Mouse (Mus musculus): ENCODE measurements around the gene Ipo7.
A peak's percentile ranks its signal among the peaks of the same experiment; 100 is the strongest.
"Not testable (repeated sequence)": the region's sequence is repeated elsewhere in the genome, so short reads cannot be mapped to it uniquely, and the experiment has no call there.

The Ipo7 gene

GRCm38 (mm10) chr7:110018117-110018630 lies at the start of gene Ipo7:
Gene Ipo7, plus strand, starts transcription at chr7:110018274.
- DNase-seq (ENCODE audit: low read depth), result peak; percentile 86

DNA sequence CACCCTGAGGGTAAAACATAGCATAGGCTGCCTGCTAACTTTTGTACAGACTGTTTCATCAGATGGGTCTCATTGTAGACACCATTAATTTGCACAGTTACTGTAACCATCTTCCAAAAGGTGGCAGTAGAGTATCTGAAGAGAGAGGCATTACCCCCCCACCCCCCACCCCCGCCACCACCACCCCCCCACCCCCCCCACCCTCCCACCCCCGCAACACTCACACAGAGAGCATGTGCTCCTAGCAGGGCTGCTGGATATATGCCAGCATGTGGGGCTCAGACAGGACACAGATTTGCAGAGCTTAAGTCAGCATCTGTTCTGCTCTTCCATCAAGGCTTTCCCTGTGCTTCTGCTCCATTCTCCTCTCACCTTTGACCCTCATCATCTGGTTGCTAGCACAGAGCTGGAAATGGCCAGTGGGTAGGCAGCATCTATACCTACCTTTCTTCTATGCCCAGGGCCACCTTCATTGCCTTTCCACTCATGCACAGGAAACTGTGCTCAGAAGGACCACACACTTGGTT lies 49.1 kb upstream of the Ipo7 start:
- peak; percentile 28 for DNase-seq (ENCODE audit: low read depth)

DNA sequence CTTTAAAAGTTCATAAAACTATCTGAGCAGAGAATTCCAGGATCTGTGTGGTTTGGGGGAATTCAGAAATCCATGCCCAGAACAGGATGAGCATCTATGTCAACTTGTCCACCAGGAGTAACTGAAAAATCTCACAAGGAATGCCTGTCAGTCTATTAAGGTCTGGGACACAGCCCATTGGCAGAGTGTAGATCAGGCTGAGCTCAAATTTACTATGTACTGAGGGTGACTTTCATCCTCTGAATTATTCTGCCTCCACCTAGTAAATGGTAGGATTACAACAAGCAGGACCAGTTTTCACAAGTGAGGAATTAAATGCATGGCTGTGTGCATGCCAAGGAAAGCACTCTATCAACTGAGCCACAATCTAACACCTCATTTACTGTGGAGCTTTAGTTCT lies 48.5 kb upstream of the Ipo7 start:
- no peak for DNase-seq (ENCODE audit: low read depth)

DNA sequence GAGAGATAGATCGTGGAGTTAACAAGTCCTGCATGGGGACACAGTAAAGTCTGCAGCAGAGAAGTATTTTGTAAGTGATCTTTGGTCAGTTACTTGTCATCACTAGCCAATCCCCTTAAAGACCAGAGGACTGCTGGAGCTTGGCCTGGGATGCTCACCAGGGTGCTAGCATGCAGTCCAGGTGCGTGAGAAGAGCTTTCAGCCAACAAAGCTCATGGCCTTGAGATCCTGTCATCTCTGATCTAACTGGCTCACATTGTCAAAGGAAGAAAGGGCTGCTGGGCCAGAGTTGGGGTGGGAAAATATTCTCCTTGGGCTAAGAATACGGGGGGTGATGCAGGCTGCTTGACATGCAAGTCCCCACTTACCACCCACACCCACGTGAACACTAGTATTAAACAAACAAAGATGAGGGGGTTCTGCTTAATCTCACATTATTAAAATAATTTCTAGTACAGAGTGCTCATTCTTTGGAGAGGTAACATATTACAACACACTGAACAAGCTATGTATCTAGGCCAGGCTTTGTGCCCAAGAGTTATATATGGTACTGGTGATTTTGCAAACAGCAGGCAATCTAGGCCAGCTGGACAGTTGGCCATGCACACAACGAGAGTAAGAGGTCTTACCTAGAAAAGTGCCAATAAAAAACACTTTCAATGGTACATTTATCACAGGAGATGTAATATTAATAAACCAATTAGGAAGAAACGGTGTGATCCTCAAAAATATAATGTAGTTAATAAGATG lies 41.9 kb upstream of the Ipo7 start:
- DNase-seq (ENCODE audit: low read depth), result no peak

DNA sequence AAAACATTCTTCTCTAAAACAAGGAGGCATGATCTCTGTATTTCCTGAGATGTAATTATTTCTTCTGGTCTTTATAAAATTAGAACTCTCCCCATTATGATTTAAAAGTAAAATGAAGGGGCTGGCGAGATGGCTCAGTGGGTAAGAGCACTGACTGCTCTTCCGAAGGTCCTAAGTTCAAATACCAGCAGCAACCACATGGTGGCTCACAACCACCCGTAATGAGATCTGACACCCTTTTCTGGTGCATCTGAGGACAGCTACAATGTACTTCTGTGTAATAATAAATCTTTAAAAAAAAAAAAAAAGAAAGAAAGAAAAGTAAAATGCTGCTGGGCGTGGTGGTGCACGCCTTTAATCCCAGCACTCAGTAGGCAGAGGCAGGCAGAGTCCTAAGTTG lies 40.9 kb upstream of the Ipo7 start:
- peak; percentile 33 for DNase-seq (ENCODE audit: low read depth)

DNA sequence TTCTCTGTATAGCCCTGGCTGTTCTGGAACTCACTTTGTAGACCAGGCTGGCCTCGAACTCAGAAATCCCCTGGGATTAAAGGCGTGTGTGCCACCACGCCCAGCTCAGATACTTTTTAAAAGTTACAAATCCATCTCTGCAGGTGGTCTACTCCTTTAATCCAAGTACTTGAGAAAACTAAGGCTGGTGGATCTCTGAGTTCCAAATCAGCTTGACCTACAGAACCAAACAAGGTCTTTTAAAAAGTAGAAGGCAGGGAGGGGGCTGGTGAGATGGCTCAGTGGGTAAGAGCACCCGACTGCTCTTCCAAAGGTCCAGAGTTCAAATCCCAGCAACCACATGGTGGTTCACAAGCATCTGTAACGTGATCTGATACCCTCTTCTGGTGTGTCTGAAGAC lies 33.5 kb upstream of the Ipo7 start:
- not testable (repeated sequence) for DNase-seq (ENCODE audit: low read depth)

GRCm38 (mm10) chr7:109985661-109986132 lies 32.4 kb upstream of the Ipo7 start:
- DNase-seq (ENCODE audit: low read depth), result peak; percentile 56

DNA sequence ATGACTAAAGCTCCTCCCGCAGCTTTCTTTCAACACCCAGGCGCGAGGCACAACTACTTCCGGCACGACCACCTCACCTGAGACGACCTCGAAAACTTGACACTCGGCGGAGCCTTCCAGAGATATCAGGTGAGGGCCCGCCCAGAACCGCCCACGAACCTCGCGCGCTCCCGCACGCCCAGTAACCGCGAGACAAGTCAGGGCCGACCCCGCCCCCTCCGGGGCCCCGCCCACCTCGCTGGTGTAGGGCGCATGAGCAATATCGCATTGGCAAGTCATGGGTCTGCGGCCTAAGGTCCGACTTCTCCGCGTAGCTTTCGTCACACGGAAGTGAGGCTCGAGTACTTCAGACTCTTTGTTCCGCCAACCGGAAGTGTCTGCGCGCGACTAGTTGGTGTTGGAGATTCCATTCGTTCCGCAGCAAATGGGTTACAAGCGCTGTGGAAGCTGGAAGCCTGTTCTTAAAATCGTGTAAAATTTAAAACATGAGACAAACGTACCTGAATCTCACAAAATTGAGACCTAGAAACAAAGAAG lies 31.9 kb upstream of the Ipo7 start:
- peak; percentile 99 for DNase-seq (ENCODE audit: low read depth)

GRCm38 (mm10) chr7:109986775-109987174 lies 31.3 kb upstream of the Ipo7 start, which contains the start of gene Tmem41b:
Gene Tmem41b, minus strand, starts transcription at chr7:109986929.
- peak; percentile 49 for DNase-seq (ENCODE audit: low read depth)

GRCm38 (mm10) chr7:109991286-109991685 lies 26.8 kb upstream of the Ipo7 start:
- no peak for DNase-seq (ENCODE audit: low read depth)

GRCm38 (mm10) chr7:109993157-109993959 lies 24.7 kb upstream of the Ipo7 start:
- no peak for DNase-seq (ENCODE audit: low read depth)

GRCm38 (mm10) chr7:109998388-109998787 lies 19.7 kb upstream of the Ipo7 start:
- DNase-seq (ENCODE audit: low read depth), result no peak

GRCm38 (mm10) chr7:110002092-110002491 lies 16.0 kb upstream of the Ipo7 start:
- DNase-seq (ENCODE audit: low read depth), result no peak

DNA sequence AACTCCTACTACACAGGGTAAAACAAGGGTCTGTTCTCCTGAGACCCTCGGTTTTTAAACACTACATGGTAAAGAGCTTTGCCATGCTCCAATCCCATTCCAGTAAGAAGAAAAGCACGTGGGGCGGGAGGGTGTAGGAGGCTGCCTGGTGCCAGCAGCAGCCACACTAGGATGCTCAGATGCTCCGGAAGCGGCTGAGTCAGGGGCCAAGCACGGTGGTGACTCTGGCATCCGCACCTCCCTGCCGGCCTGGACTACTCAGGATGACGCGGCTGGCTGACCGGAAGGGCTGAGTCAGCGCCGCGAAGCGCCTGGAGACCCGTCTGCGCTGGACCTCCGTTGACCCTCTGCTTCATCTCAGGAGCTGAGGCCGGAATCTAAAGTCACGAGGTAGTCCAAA lies 15.1 kb upstream of the Ipo7 start:
- no peak for DNase-seq (ENCODE audit: low read depth)

GRCm38 (mm10) chr7:110005976-110006375 lies 12.1 kb upstream of the Ipo7 start:
- DNase-seq (ENCODE audit: low read depth), result no peak

DNA sequence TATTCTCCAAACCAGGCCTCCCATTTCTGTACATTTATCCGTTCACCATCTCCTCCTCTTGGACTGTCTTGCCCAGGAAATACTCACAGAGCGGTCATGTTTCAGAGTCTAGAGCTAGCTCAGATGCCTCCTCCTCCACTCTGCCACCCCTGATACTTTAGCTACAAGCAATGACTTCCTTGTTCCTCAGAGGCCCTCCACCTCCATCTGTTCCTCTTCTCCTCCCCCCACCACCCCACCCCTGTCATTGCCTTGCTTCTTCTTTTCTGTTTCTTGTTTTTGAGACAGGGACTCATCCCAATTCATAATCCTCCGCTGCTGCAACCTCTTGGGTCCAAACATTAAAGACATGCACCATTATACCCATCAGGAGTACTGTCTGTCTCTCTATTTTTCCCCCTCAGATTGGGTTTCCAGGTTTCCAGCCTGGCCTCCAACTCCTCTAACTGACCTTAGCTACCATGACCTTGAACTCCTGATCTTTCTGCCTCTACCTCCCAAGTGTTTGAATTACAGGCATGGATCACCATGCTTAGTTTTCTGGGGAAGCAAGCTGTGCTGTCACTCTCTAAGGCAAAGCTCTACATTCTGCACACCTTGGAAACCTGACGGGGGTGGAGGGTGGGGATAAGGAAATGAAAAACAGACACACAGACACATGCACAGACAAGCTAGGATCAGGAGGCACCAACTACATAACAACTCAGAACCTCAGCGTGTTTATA lies 11.4 kb upstream of the Ipo7 start:
- DNase-seq (ENCODE audit: low read depth), result no peak

- no peak for DNase-seq (ENCODE audit: low read depth)
Observed at GRCm38 (mm10) chr7:110008513-110008912, 9.6 kb upstream of the Ipo7 start.

- no peak for DNase-seq (ENCODE audit: low read depth)
Observed at GRCm38 (mm10) chr7:110009084-110009483, 9.0 kb upstream of the Ipo7 start.

DNA sequence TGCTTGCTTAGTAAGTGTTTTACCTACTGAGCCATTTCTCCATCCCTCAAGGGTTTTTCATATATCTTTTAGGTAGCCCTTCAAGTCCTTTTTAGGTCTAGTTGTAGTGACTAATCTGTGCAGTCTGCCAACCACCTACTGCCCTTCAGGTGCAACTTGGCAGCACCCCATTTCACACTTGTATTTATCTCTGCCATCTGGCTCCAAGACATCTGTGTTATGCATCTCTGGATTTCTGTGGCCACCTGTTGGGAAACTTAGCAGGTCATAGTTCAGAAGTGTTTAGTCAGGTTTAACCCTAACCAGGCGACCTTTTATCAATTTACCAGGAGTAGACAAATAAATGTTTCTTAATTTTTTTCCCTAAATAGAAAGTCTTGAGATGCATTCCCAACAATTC lies 6.7 kb upstream of the Ipo7 start:
- DNase-seq (ENCODE audit: low read depth), result no peak

- DNase-seq (ENCODE audit: low read depth), result no peak
Observed at GRCm38 (mm10) chr7:110014272-110014671, 3.8 kb upstream of the Ipo7 start.

DNA sequence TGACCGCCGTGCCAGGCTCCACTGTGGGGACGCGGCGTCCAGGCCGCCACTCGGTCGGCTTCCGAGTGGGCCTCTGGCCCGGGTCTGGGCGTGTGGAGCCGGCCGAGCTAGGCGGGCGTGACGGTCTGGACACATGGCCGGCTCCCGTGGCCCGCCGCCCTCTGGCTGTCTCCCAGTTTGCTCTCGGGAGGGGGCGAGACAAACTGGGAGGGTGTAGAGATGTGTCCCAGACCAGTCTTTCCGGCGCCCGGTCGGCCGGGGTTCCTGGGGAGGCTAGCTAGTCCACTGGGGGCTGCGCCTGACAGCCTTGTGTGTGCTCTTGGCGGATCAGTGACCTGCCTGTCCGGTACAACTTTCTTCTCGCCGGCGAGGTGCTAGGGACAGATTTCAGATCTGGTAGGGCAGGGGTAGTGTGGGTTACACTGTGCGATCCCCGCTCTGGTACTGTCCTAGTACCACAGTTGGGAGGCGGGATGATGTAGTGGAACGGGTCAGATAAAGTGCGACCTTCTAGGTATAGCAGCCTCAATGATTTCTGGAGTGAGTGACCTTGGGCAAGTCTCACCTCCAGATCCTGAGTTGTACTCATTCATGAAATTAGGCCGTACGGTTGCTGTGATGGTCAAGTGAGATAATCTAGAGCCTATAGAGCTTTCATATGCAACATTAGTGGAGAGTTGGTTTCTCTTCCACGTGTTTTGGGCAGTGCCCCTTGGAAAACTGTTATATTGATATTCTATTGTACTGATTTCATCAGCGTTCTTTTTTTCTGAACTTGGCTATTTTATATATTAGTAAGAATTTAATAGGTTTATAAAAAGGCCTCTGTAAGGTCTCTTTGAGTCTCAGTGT lies 783 bp downstream of the Ipo7 start:
- peak; percentile 33 for DNase-seq (ENCODE audit: low read depth)

Measured in naive thymus-derived CD4-positive, alpha-beta T cell, adult 2 months (primary cell).